Mouse (Mus musculus): Measurements from ENCODE around the gene Prps2.

GRCm38 (mm10) chrX:167382047-167382853, at the start of gene Prps2:
- TF ChIP-seq CTCF (IDR thresholded peaks at IDR 0.05; ENCODE audit: control insufficient read depth, insufficient read depth, insufficient read length) = no peak
- TF ChIP-seq MYOG (IDR thresholded peaks at IDR 0.05; ENCODE audit: control insufficient read depth, extremely low read depth, insufficient read length) = no peak
- no peak for TF ChIP-seq USF1 (IDR thresholded peaks at IDR 0.05; ENCODE audit: low read depth)
- no peak for TF ChIP-seq FOSL1 (IDR thresholded peaks at IDR 0.05; ENCODE audit: insufficient read depth, low read length, poor library complexity, severe bottlenecking)
- TF ChIP-seq MAX (IDR thresholded peaks at IDR 0.05) = no peak
- TF ChIP-seq MYOD1 (IDR thresholded peaks at IDR 0.05; ENCODE audit: control insufficient read depth, insufficient read length, low read depth) = no peak
